Mouse (Mus musculus): Measurements from ENCODE around the gene Gm12216.
A peak's percentile ranks its signal among the peaks of the same experiment; 100 is the strongest.

The Gm12216 gene

DNA sequence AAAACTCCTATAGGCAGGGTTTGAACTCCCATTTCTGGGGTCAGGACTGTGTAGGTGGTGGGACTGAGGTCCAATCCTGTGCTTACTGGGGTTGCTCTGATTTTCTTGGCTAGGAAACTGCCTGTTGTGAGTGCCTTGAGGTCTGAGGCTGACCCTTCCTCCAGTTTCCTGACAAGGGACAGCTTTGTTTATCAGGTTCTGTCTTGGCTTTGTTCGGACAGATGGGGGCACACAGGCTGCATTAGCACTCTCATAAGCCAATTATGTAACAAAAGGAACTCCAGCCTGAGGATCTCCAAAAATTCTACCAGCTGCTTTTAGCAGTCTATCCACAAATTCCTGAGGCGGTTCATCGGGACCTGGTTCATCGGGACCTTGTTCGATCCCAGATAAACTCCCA is 116.7 kb downstream of the Gm12216 start:
- no peak for DNase-seq (ENCODE audit: low spot score in 2 of 2)

DNA sequence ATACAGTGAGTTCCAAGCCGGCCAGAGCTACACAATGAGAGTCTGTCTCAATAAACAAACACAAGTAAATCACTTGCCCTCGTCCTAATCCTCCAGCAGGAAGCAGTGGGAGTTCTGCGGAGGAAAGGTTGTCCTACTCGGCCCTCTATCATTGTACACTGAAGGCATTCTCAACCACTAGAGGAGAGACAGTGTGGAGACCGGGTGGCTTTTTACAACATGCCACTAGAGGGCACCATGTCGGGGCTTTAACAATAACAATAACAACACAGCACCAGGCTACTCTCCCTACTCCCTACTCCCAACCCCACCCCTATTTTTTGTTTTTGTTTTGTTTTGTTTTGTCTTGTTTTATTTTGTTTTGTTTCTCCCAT is 121.5 kb downstream of the Gm12216 start:
- peak; percentile 44 to 60 for DNase-seq (ENCODE audit: low spot score in 2 of 2)

DNA sequence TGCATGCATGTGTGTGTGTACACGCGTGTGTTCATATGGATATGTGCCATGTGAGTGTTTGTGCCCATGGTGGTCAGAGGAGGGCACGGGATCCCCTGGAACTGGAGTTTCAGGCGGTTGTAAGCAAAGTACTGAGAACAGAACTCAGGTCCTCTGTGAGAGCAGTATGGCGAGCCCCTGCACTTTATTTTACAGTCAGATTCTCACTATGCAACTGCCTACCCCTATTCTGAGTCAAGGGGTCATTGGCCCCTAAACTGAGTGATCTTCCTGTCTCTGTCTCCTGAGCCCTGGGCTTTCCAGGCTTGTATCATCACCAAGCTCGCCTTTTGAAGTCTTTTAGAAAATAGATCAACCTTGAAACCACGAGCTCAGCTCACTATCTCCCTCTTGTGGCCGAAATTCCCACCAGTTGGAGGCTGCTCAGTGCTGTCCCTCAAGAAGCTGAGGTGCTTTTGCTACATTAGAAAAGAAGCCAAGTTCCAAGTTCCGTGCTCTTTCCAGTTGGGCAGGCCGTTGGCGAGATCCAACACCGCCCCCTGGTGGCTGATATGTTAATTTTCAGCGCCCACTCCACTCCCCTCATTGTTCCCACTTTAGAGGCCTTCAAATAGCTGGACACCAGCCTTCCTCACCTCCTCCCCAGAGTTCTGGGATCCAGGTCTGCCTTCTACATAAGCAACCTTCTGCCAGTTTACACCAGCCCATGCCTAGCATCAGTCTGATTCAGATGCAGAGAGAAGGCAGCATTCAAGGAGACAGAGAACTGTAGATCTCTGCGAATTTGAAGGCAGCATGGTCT is 122.1 kb downstream of the Gm12216 start:
- DNase-seq (ENCODE audit: low spot score in 2 of 2): peak; percentile 71 to 79

DNA sequence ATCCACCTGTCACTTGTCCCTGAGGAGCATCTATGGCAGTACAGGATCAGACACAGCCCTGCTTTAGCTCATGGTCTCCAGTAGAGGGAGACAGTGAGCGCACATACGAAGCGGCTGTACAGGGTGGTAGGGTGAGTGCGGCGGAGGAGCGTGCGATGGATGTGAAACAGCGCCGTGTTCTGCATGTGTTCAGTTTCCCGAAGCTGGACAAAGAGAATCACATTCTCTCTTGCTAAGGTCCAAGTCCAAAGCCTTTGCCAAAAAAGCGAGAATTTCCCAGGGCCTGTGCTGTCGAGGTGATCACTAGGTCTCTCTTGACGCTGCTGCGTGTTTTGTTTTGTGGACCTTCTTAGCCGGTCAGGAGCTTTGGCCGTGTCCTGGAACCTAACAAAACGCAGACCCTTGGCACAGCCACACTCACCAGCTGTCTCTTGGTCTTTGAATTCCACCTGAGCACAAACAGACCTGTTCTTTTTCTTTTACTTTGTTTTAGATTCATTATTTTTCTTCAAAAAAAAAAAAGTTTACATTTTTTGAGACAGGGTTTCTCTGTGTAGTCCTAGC is 123.3 kb downstream of the Gm12216 start:
- peak; percentile 45 to 50 for DNase-seq (ENCODE audit: low spot score in 2 of 2)

DNA sequence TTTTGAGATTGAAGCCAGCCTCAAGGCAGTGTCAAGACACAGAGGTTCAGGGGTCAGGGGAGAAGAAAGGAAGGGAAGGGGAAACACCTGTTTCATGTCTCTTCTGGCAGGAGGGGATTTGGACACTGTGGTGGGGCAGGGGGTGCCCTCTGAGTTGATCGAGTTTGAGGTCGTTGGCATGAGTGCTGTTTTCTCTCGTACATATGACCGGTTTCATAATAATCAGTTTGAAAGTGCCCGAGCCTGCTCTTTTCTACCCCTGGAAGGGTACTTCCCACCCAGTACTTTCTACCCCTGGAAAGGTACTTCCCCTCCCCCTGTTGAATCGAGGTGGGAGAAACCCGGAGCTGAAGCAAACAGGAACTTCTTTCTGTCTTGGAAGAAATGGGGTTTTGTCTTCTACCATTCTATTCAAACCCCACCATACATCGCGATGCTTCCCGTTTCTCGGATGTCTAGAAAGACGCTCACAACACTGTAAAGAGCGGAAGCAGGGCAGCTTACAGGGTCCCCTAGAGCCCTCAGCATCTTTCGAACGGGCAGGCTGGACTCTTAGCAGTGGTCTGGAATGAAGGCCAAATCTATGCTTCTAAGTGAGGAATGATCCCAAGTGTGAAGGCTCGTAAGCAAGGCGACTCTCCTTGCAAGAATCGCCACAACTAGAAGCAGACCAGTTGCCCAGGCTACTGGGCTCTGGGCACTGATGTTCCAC is 123.9 kb downstream of the Gm12216 start:
- DNase-seq (ENCODE audit: low spot score in 2 of 2): no peak

DNA sequence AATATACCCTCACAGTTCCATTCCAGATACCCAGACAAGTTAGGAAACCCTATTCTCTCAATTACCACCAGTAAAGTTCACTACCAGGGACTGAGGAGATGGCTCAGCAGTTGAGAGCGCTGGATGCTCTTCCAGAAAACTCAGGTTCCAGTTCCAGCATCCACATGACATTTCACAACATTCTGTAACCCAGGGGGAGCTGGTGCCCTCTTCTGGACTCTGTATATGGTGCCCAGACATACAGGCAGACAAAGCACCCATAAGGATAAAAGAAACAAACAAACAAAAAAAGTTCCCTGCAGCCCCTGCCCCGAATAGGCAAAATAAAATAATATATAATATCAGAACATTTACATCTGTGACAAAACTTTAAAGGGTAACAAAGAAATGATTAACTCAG is 124.6 kb downstream of the Gm12216 start:
- DNase-seq (ENCODE audit: low spot score in 2 of 2): no peak

DNA sequence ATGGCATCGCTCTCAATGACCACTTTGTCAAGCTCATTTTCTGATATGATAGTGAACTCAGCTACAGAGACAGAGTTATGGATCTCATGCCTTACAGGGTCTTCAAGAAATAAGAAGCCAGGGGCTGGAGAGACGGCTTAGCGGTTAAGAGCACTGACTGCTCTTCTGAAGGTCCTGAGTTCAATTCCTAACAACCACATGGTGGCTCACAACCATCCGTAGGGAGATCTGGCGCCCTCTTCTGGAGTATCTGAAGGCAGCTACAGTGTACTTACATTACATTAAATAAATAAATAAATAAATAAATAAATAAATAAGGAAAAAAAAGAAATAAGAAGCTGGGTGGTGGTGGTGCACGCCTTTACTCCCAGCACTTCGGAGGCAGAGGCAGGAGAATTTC is 125.2 kb downstream of the Gm12216 start:
- no peak for DNase-seq (ENCODE audit: low spot score in 2 of 2)
